Mouse (Mus musculus) brain, embryonic 14.5 days (tissue): ENCODE measurements at regions not wholly inside any gene's neighbourhood (a gene's known extent, or its start where the extent isn't known, plus 50 kb on each side); places are given as distances from the start of the nearest gene placed in this dataset.

Experiments
- CTCF ChIP-seq: fragments of 200-500 bp; IDR thresholded peaks from 2 replicates; pipeline ENCODE4 v1.5.1; 2012; ENCODE audit warnings: inconsistent platforms, mild to moderate bottlenecking, moderate library complexity, borderline replicate concordance; ENCODE audit not compliant: insufficient read depth, insufficient read length; ENCODE audit errors: extremely low read depth
- POLR2A ChIP-seq: fragments of 200-500 bp; IDR thresholded peaks from 2 replicates; pipeline ENCODE4 v1.6.1; 2012; ENCODE audit warnings: mild to moderate bottlenecking, inconsistent platforms, borderline replicate concordance; ENCODE audit not compliant: poor library complexity, insufficient read depth, insufficient read length, severe bottlenecking; ENCODE audit errors: extremely low read depth

- TF ChIP-seq POLR2A, result no peak
- TF ChIP-seq CTCF, result no peak
These were observed 276.2 kb upstream of the Prox1 start for GRCm38 (mm10) chr1:190446676-190447075.
